Mouse (Mus musculus) ovary, adult 2 months (tissue): ENCODE measurements around the gene Ero1lb. TPM values are rescaled to one million over a fixed set of nuclear protein-coding genes. Genes with fewer than 3 reads are reported as not detected.

Source experiments
- polyA plus RNA-seq: library from polyadenylated mRNA; depleted of rRNA; stranded (reverse); fragments of >200 nt; gene quantifications from 2 replicates; pipeline ENCODE4 v1.2.3, GENCODE M21; 2012; rRNA removed

Gene Ero1lb
- polyA plus RNA-seq = 8.0 and 12.5 TPM in 2 replicates

DNA sequence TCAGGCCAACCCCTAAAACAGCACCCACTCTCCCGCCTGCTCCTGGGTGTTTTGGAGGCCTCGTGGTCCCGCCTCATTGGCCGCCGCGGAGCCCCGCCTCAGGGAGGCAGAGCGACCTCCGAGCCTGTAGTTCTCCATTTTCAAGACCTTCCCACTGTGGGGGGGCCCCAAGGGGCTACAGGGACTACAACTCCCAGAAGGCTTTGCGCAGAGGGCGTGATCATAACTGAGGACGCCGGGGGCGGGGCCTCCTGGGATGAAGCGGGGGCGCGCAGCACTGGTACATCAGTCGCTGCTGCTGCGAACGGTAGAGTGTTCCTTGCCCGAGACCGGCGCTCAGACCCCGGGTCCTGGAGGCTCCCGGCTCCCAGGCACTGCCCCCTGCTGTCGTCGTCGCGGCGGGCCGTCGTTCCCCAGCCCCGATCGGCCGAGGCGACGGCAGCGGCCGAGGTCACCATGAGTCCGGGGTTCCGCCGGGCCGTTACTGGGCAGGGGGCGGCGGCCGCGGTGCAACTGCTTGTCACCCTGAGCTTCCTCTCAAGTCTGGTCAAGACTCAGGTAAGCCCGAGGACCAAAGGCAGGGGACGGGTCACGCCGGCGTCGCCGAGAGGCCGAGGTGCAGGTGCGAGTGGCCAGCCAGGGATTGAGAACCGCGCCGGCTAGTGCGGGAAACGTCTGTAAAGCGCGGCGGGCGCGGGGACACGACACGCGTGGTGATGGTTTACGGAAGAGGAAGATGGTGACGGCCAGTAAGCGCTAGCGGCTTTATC is at the start of gene Ero1lb:
Gene Ero1lb, plus strand, starts transcription at position 254 of the 770 bp plus-strand sequence.

DNA sequence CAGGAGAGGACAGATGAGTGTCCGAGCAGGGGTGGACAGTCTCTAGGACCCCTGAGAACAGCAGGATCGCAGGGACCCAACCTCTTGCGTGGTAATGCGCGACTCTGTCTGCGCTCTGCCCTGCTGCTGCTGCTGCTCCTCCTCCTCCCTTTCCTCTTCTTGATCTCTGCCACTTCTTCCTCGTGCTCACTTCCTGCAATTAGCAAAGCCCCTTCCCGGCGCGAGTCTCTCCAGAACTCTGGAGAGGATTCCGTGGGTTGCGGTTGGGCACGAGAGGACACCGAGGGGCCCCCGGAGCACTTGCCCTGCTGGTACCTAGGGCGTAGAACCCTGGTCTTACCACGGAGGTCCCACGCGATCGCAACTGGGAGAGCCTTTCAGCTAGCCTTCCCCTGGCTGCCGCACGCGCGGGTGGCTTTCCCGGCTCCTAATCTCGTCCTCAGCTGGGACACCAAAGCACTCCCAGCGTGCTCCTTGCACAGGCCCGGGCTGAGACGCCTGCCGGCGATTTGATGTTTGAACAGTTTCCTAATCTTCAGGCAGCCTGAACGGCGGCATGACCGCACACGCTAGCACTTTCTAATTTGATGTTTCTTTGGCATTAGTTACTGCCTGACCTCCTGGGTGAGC is 45.6 kb upstream of the Ero1lb start, which contains the start of gene Edaradd:
Gene Edaradd, minus strand, starts transcription at position 484 of the 630 bp plus-strand sequence.

Other genes starting within 250 kb of the Ero1lb start
- gene Actn2, start 225.1 kb upstream of the Ero1lb start, polyA plus RNA-seq = 0.68 and 2.8 TPM in 2 replicates
- 41.4 and 54.5 TPM in 2 replicates for gene Heatr1, start 170.8 kb upstream of the Ero1lb start, polyA plus RNA-seq
- gene Lgals8, start 100.9 kb upstream of the Ero1lb start, polyA plus RNA-seq = 14.4 and 21.5 TPM in 2 replicates
- gene Edaradd, start 45.4 kb upstream of the Ero1lb start, polyA plus RNA-seq = 0.10 and 0.14 TPM in 2 replicates
- gene Prl2c3, start 234.2 kb downstream of the Ero1lb start, polyA plus RNA-seq = not detected in 2 replicates